Mouse (Mus musculus): ENCODE data around the gene Gm28047. TPM values are rescaled to one million over a fixed set of nuclear protein-coding genes. Genes with fewer than 3 reads are reported as not detected.
A peak's percentile ranks its signal among the peaks of the same experiment; 100 is the strongest.

Gm28047 gene
- total RNA-seq, 2 experiments from 2014 or later: not detected

- no peak for ATAC-seq (replicated peaks; ENCODE audit: low FRiP score, poor library complexity, severe bottlenecking)
These were observed 105.4 kb downstream of the Gm28047 start for GRCm38 (mm10) chr15:102519211-102520141.

DNA sequence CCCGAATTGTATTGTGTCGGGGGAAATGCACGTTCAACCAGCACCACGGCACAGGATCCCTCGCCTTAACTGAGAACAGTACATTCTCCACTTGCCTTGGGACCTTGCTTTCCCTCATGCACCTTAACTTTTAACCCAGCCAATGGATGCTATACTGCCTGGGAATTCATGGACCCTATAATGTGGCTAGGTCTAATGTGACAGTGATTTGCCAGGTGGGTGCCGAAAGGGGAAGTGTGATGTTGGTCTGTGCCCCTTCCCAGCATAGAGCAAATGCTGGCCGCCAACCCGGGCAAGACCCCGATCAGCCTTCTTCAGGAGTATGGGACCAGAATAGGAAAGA, 106.0 kb downstream of the Gm28047 start:
- no peak; the same call in 1 of the 2 replicates for ATAC-seq (replicated peaks; ENCODE audit: low FRiP score, poor library complexity, severe bottlenecking)

DNA sequence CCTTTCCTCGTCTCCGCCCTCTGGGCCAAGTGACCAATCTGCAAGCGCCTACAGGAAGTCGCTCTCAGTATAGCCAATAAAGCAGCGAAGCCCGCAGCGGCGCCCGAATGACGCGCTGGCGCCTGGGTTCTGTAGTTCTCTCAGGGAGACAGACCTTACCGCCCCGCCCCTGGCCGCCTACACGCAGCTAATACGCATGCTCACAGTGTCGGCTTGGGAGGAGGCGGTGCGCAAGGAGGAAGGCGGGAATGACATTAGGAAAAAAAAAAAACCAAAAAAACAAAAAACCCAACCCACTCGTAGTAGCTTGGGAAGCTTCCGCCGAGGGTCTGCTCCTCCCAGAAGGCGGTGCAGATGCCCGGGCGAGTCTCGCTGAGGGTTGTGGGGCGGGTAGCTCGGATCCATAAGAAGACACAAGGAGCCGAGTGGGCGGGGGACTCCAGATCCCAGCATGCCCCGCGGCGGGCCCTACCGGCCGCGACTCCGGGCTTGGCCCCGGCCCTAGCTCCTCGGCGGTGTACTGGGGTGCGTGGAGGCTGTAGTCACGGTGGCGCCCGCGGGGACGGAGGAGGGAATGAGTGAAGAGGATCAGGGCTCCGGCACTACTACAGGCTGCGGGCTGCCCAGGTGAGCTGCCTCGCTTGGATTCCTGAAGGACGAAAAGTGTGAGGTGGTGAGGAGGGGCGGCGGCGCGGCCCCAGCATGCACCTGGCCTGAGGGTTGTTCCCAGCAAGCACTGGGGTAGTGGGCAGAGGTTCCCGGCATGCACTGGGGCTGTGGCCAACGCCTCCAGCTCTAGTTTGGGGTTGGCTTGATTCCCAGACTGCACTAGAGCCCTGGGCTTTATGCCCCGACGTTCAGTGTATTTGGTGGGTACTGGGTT, 106.7 kb downstream of the Gm28047 start, which contains the start of gene Tarbp2:
Tarbp2 (plus strand) TSS at position 217 of the 883 bp plus-strand sequence.
- peak; percentile 83 for ATAC-seq (replicated peaks; ENCODE audit: low FRiP score, poor library complexity, severe bottlenecking)

DNA sequence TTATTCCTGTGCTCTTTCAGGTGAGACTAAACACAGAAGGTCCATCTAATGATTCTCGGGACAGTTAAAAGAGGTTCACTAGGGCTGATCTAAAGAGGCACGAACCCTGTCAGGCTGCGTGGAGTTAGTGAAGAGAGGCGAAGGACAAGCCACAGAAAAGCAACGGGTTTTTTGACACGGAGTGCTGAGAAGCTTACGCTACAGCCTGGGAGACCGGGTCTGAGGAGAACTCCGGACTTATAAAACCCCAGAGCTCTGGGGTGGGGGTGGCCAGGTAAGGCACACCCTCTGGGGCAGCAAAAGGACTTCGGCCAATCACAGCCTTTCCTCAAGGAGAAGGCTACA, 107.3 kb downstream of the Gm28047 start:
- ATAC-seq (replicated peaks; ENCODE audit: low FRiP score, poor library complexity, severe bottlenecking): no peak

GRCm38 (mm10) chr15:102516728-102517404, 108.0 kb downstream of the Gm28047 start, which contains the start of gene Map3k12:
Gene Map3k12, minus strand, starts transcription at chr15:102517064.
- ATAC-seq (replicated peaks; ENCODE audit: low FRiP score, poor library complexity, severe bottlenecking): peak; percentile 15; the same call in 1 of the 2 replicates

- ATAC-seq (replicated peaks; ENCODE audit: low FRiP score, poor library complexity, severe bottlenecking): no peak
These were observed 108.6 kb downstream of the Gm28047 start for GRCm38 (mm10) chr15:102516293-102516692.

DNA sequence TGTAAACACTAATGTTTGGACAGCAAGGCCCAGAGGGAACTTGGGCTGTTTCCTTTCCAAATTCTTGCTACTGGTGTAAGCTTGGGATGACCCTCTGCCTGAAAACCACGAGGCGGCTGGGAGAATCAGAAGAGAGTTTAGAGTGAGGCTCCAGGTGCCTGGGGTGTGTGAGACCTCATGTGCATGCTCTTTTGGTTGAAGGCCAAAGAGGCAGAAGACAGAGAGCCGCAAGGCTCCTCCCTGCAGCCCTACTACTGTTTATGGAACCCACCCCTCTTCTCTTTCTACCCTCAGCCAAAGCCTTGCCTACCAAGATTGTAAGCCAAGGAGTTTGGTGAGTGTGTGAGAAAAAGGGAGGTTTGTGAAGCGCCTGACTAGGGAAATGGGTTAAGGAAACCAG, 109.1 kb downstream of the Gm28047 start:
- ATAC-seq (replicated peaks; ENCODE audit: low FRiP score, poor library complexity, severe bottlenecking): no peak

- no peak for ATAC-seq (replicated peaks; ENCODE audit: low FRiP score, poor library complexity, severe bottlenecking)
These were observed 109.6 kb downstream of the Gm28047 start for GRCm38 (mm10) chr15:102515261-102515660.

DNA sequence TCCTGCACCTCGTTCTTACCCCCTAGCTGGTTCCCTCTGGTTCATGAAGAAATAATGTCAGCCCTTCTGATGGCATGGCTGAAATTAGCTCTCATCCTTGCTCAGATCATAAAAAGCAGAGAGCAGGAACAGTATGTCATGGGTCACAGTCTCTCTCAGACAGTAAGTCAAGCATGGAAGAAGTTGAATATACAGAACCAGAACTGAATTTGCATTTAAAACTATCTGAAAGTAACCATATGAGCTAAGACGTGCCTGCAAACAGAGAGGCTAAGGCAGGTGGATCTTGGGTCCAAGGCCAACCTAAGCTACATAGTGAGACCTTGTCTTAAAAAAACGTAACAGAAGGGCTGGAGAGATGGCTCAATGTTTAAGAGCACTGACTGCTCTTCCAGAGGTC, 111.9 kb downstream of the Gm28047 start:
- no peak for ATAC-seq (replicated peaks; ENCODE audit: low FRiP score, poor library complexity, severe bottlenecking)

GRCm38 (mm10) chr15:102512471-102512870, 112.4 kb downstream of the Gm28047 start:
- ATAC-seq (replicated peaks; ENCODE audit: low FRiP score, poor library complexity, severe bottlenecking): no peak

DNA sequence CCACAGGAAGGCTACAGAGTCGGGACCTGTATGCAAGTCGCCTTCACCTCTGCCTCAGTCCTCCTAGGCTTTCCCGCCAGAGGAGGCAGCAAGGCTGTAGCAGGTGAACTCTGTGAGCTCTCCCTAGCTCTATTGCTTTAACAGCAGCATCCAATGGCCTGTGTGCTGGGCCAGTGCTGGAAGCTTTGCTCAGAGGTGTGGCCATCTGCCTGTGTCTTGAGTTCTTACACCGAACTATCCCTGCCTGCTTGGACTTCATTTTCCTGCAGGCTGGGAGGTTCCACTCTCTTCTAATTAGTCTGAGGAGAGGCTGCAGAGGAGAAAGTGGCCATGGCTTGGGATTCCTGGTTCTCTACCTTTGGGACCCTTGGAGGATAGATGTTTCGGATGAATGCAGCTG, 112.9 kb downstream of the Gm28047 start:
- no peak for ATAC-seq (replicated peaks; ENCODE audit: low FRiP score, poor library complexity, severe bottlenecking)

- ATAC-seq (replicated peaks; ENCODE audit: low FRiP score, poor library complexity, severe bottlenecking): no peak
These were observed 113.5 kb downstream of the Gm28047 start for GRCm38 (mm10) chr15:102511285-102511833.

GRCm38 (mm10) chr15:102510590-102511284, 114.1 kb downstream of the Gm28047 start:
- peak; percentile 90 for ATAC-seq (replicated peaks; ENCODE audit: low FRiP score, poor library complexity, severe bottlenecking)

DNA sequence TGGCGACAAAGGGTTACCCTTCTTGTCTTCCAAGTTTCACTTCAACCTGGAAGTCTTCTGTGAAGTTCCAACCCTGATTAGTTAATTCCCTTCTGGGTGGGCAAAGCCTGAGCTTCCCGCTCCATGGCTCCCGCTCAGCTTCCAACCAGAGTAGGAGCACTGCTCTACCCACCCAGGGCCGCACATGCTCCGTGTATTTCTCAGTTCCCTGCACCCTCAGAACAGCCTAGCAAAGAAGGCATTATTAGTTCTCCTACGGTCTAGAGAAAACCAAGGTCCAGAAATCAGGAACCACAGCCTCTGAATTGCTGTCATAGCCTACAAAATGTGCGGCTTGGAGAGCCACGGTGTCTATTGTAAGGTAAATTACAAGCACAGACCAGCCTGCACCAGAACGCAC, 114.8 kb downstream of the Gm28047 start:
- no peak for ATAC-seq (replicated peaks; ENCODE audit: low FRiP score, poor library complexity, severe bottlenecking)

DNA sequence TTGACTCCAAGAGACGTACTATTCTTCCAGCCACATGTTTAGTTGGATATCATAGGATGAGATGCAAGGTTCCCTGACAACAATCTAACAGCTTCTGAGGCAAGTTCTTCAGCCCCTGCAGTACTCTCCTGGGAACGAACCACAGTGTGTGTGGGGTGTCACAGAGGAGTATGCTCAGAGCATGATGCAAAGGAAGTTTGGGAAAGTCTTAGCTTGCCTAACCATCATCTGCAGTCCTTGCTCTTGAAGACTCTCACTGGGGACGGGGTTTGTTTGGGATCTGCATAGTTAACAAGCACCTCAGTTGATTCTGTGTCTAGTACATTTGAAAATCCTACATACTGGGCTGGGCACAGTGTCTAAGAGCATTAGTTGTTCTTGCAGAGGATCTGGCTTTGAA, 116.5 kb downstream of the Gm28047 start:
- no peak for ATAC-seq (replicated peaks; ENCODE audit: low FRiP score, poor library complexity, severe bottlenecking)

- no peak for ATAC-seq (replicated peaks; ENCODE audit: low FRiP score, poor library complexity, severe bottlenecking)
These were observed 117.3 kb downstream of the Gm28047 start for GRCm38 (mm10) chr15:102507561-102507960.

- ATAC-seq (replicated peaks; ENCODE audit: low FRiP score, poor library complexity, severe bottlenecking): no peak
These were observed 118.0 kb downstream of the Gm28047 start for GRCm38 (mm10) chr15:102506864-102507263.

GRCm38 (mm10) chr15:102506464-102506830, 118.4 kb downstream of the Gm28047 start:
- ATAC-seq (replicated peaks; ENCODE audit: low FRiP score, poor library complexity, severe bottlenecking): no peak

- no peak for ATAC-seq (replicated peaks; ENCODE audit: low FRiP score, poor library complexity, severe bottlenecking)
These were observed 119.0 kb downstream of the Gm28047 start for GRCm38 (mm10) chr15:102505770-102506463.
